Mouse (Mus musculus) C2C12 (cell line): Measurements from ENCODE around the gene Tmem79. TPM values are rescaled to one million over a fixed set of nuclear protein-coding genes. Genes with fewer than 3 reads are reported as not detected.
"Not testable (repeated sequence)": the region's sequence is repeated elsewhere in the genome, so short reads cannot be mapped to it uniquely, and the experiment has no call there.

Experiments used
- H3K27me3 ChIP-seq: one replicate; pipeline ENCODE4 v1.6.1; 2011; ENCODE audit not compliant: control insufficient read depth, insufficient read depth, insufficient read length
- H3K36me3 ChIP-seq: one replicate; pipeline ENCODE4 v1.6.1; 2011; ENCODE audit not compliant: control insufficient read depth, insufficient read depth
- H3K4me3 ChIP-seq: one replicate; pipeline ENCODE4 v1.5.1; 2011; ENCODE audit warnings: mild to moderate bottlenecking, control low read depth; ENCODE audit not compliant: poor library complexity, insufficient read depth, severe bottlenecking
- H3K79me2 ChIP-seq: one replicate; pipeline ENCODE4 v1.6.1; 2011; ENCODE audit not compliant: control insufficient read depth, insufficient read depth
- H3K79me3 ChIP-seq: one replicate; pipeline ENCODE4 v1.6.1; 2011; ENCODE audit warnings: low read depth, control low read depth
- H3ac ChIP-seq: one replicate; pipeline ENCODE3; 2011; ENCODE audit warnings: low read depth; ENCODE audit not compliant: control insufficient read depth, insufficient read length
- CEBPB ChIP-seq: IDR thresholded peaks from one replicate; pipeline ENCODE4 v1.6.1; 2011; ENCODE audit warnings: low read depth, mild to moderate bottlenecking, control low read depth, moderate library complexity
- CTCF ChIP-seq: IDR thresholded peaks from one replicate; pipeline ENCODE4 v1.5.1; 2011; ENCODE audit not compliant: control insufficient read depth, insufficient read depth, insufficient read length
- FOSL1 ChIP-seq: IDR thresholded peaks from one replicate; pipeline ENCODE4 v1.8.0; 2011; ENCODE audit warnings: mild to moderate bottlenecking, low read length; ENCODE audit not compliant: poor library complexity, insufficient read depth, severe bottlenecking
- MAX ChIP-seq: IDR thresholded peaks from one replicate; pipeline ENCODE4 v1.6.1; 2011; ENCODE audit warnings: mild to moderate bottlenecking, control low read depth
- MYOD1 ChIP-seq: IDR thresholded peaks from one replicate; pipeline ENCODE4 v1.6.1; 2011; ENCODE audit warnings: low read depth; ENCODE audit not compliant: control insufficient read depth, insufficient read length
- MYOG ChIP-seq: IDR thresholded peaks from one replicate; pipeline ENCODE4 v1.6.1; 2011; ENCODE audit not compliant: control insufficient read depth, insufficient read length; ENCODE audit errors: extremely low read depth
- USF1 ChIP-seq: IDR thresholded peaks from one replicate; pipeline ENCODE4 v1.6.1; 2011; ENCODE audit warnings: low read depth, mild to moderate bottlenecking, control low read depth, moderate library complexity
- polyA plus RNA-seq: library from polyadenylated mRNA; unstranded; fragments of >200 nt; fragmentation: generic; extraction: Trizol; gene quantifications from one replicate; pipeline ENCODE4 v1.2.1, GENCODE M21; 2012; ENCODE audit warnings: missing spikeins

Tmem79 gene
- polyA plus RNA-seq, 1 experiment, result 2.1 TPM

DNA sequence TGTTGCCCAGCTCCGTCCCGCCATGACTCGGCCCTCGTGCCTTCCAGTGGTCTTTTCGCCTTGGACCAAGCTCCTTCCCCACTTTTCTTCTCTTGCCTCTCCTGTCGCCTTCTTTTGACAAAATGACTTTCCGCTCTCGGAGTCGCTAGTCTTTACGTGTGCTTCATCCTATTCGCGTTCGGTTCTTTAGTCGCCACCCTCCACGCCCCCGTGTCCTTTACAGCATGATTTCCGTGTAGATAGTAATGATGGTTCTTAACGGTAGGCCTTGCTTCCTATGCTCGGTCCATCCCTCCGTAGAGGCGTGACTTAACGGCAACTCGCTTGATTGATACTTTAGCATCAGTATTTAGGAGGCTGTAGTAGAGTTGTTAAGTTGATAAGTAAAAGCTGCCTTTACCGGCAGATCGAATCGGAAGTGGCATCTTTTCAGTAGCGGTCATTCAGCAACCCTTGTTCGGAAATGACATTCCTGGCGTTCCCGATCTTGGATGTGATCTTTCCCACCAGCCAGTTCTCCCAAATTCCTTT lies 38.6 kb downstream of the Tmem79 start:
- Histone ChIP-seq H3K4me3 (peak overlapping the region; percentile 78), H3K79me3 (peaks cover 45% of the 10 kb centered on the region), H3K79me2 (peaks cover 54% of the 10 kb centered on the region), H3K36me3 (peaks cover 42% of the 10 kb centered on the region), H3ac (peak overlapping the region; percentile 90), H3K27me3 (no peaks in the 10 kb centered on the region)
- TF ChIP-seq FOSL1 (no peak), MYOD1 (no peak), MAX (no peak), USF1 (no peak), MYOG (no peak), CEBPB (no peak), CTCF (no peak)

GRCm38 (mm10) chr3:88296561-88297318 lies 39.2 kb downstream of the Tmem79 start, which contains the start of the genes Tsacc and Cct3:
TSS of gene Tsacc (minus strand) at chr3:88296999.
TSS of gene Cct3 (plus strand) at chr3:88297116.
- peaks cover 45% of the 10 kb centered on the region for H3K79me3 ChIP-seq
- no peaks in the 10 kb centered on the region for H3K27me3 ChIP-seq
- TF ChIP-seq MAX (peak; percentile 88), USF1 (no peak)
- peak within 1 kb of the TSS; percentile 78 for H3K4me3 ChIP-seq
- H3ac ChIP-seq, result peak within 1 kb of the TSS; percentile 90
- H3K36me3 ChIP-seq, result peaks cover 35% of the 10 kb centered on the region
- H3K79me2 ChIP-seq, result peaks cover 48% of the 10 kb centered on the region

DNA sequence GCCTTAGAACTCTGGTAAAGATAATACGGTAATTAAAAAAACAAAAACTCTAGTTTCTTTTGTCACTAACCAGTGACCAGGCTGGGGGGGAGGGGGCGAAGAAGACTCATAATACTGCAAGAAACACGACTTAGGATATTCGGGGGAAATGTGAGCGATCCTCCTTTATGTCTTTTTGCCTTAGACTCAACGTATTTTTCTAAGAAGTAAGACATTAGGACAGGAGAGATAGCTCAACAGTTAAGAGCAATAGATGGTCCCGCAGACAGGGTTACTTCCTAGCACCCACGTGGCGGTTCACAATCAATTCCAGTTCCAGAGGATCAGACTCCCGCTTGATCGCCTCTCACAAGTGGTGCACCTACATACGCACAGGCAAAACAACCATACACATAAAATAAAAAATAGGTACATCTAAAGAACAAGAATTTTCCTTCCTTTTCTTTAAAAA lies 39.8 kb downstream of the Tmem79 start:
- Histone ChIP-seq H3K79me3 (peaks cover 40% of the 10 kb centered on the region), H3K36me3 (peaks cover 29% of the 10 kb centered on the region), H3K79me2 (peaks cover 43% of the 10 kb centered on the region), H3K4me3 (peak overlapping the region; percentile 28), H3K27me3 (no peaks in the 10 kb centered on the region), H3ac (peak overlapping the region; percentile 85)
- TF ChIP-seq CTCF (no peak), FOSL1 (no peak), MYOG (no peak), USF1 (peak; percentile 62), MYOD1 (no peak), MAX (peak; percentile 97), CEBPB (no peak)

GRCm38 (mm10) chr3:88295272-88295671 lies 40.7 kb downstream of the Tmem79 start:
- H3K27me3 ChIP-seq, H3K4me3 ChIP-seq: not testable (repeated sequence)
- peak; percentile 58 for TF ChIP-seq USF1

GRCm38 (mm10) chr3:88291970-88292369 lies 44.0 kb downstream of the Tmem79 start:
- H3ac ChIP-seq, result no peak overlapping the region
- peaks cover 1% of the 10 kb centered on the region for H3K79me2 ChIP-seq
- TF ChIP-seq USF1 (no peak), MYOD1 (no peak), MAX (no peak), FOSL1 (no peak), CEBPB (no peak), MYOG (no peak), CTCF (no peak)
- no peaks in the 10 kb centered on the region for H3K36me3 ChIP-seq
- H3K79me3 ChIP-seq, result no peaks in the 10 kb centered on the region
- no peaks in the 10 kb centered on the region for H3K27me3 ChIP-seq
- H3K4me3 ChIP-seq, result no peak overlapping the region

More at GRCm38 (mm10) chr3:88295272-88295671, 40.7 kb downstream of the Tmem79 start:
- Histone ChIP-seq H3ac (peak overlapping the region; percentile 19), H3K79me3 (peaks cover 32% of the 10 kb centered on the region), H3K36me3 (peaks cover 21% of the 10 kb centered on the region), H3K79me2 (peaks cover 34% of the 10 kb centered on the region)

DNA sequence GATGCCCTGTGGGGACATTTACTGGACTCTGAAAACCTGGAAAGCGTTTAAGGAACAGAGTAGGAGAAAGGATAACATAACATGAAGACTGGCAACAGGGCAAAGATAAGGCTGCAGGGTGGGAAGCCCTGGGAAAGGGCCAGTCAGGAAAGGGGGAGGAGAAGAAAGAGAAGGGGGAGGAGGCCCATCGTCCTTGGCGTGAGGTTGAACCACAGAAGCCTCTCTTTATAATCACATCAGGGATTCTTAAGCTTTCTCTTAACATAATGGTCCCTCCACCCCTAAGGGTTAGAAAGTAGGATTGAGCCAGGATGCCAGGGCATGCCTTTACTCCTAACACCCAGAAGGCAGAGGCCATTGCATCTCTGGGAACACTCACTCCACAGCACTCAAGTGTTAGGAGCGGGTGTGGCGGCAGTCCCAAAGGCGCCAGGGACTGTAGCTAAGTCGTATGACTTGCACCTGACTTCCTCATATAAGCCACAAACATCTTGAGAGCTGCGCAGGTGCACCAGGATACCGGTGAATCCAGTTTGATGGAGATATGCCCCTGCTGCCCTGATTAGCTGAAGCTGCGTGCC lies 47.7 kb downstream of the Tmem79 start:
- not testable (repeated sequence) for H3K27me3 ChIP-seq, H3K4me3 ChIP-seq, H3K79me2 ChIP-seq, H3ac ChIP-seq, H3K36me3 ChIP-seq, H3K79me3 ChIP-seq
